Mouse (Mus musculus) neutrophil, adult 65 days (primary cell): ENCODE data around the gene Hnrnph3. TPM values are rescaled to one million over a fixed set of nuclear protein-coding genes. Genes with fewer than 3 reads are reported as not detected.

Source experiments
- total RNA-seq: library from RNA; stranded (reverse); gene quantifications from 2 replicates; pipeline ENCODE4 v1.2.4, GENCODE M21; 2023

Hnrnph3 gene
- 39.5 and 59.2 TPM in 2 replicates for total RNA-seq

GRCm38 (mm10) chr10:63023749-63024579 is at the start of gene Hnrnph3, which contains the start of gene Pbld2:
Hnrnph3 (minus strand) TSS chr10:63024217.
Pbld2 (plus strand) TSS chr10:63024315.

GRCm38 (mm10) chr10:63059862-63060261 is 35.8 kb upstream of the Hnrnph3 start, which contains the start of gene Pbld1:
Pbld1 (plus strand) TSS chr10:63060162.

DNA sequence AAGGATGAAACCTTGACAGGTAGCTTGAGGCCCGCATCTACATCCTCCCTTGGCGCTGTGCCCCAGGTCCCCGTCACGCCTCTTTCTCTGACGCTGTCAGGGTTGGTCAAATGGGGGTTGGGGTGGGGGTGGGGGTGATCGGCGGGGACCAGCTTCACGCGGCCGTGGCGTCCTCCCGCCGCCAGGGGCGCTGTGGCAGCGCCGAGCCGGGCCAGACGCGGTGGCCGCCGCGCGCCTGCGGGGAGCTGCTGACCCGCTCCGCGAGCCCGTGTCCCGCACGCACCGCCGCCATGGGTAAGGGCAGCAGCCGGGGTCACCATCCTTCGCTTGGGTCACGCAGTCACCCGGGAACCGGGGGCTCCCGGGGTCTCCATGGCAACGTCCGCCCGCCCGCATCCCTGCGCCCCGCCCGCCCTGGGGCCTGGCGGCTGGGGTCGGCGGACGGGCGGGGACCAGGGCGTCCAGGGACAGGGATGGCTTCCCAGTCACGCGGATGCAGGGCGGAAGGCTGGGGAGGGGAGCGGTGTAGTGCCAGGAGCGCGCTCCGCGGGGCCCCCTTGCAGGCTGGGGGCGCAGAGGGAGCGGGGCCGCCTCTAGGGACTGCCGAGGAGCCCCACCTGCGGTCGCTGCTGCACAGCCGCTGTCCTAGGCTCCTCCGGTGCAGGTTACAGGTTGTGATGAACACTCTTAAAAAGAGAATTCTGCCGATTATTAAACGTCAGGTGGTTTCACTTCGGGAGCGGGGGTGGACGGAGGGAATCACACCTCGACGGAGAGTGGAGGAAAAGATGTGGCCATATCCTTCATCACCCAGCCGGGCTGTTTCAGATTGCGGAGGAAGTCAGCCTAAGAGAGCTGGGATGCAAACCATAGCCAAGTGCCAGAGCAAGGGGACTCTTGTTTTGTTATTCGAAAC is 43.7 kb downstream of the Hnrnph3 start, which contains the start of gene Rufy2:
Rufy2 (plus strand) TSS at position 185 of the 916 bp plus-strand sequence.

Other genes starting within 250 kb of the Hnrnph3 start
- 72.3 and 94.3 TPM in 2 replicates for gene Ccar1, start 231.9 kb downstream of the Hnrnph3 start, total RNA-seq
- 1.7 and 1.9 TPM in 2 replicates for gene Tet1, start 115.2 kb downstream of the Hnrnph3 start, total RNA-seq
- 26.6 and 42.8 TPM in 2 replicates for gene Slc25a16, start 103.6 kb downstream of the Hnrnph3 start, total RNA-seq
- 39.1 and 56.1 TPM in 2 replicates for gene Dna2, start 77.2 kb downstream of the Hnrnph3 start, total RNA-seq
- 6.4 and 11.6 TPM in 2 replicates for gene Rufy2, start 44.0 kb downstream of the Hnrnph3 start, total RNA-seq
- gene Pbld2, start 98 bp upstream of the Hnrnph3 start, total RNA-seq, result not detected in 2 replicates
- gene Pbld1, start 35.9 kb upstream of the Hnrnph3 start, total RNA-seq, result 0.16 and 0.19 TPM in 2 replicates
- not detected in 2 replicates for gene Atoh7, start 75.4 kb upstream of the Hnrnph3 start, total RNA-seq
- gene Mypn, start 179.7 kb upstream of the Hnrnph3 start, total RNA-seq, result 0.09 TPM in 1 of 2 replicates, not detected in the other
- gene Herc4, start 219.6 kb upstream of the Hnrnph3 start, total RNA-seq, result 255 and 373 TPM in 2 replicates